Mouse (Mus musculus) embryonic facial prominence, embryonic 14.5 days (tissue): ENCODE results near the gene Fndc10. TPM values are rescaled to one million over a fixed set of nuclear protein-coding genes. Genes with fewer than 3 reads are reported as not detected.

Source experiments
- polyA plus RNA-seq: library from polyadenylated mRNA; unstranded; fragments of >200 nt; fragmentation: Nextera tagmentation; extraction: Ambion mirVana; gene quantifications from 2 replicates; pipeline ENCODE4 v1.2.1, GENCODE M21; 2014

Gene Fndc10
- polyA plus RNA-seq, 1 experiment from 2014 or later = 6.3 TPM

Other genes with a start within 250 kb of the Fndc10 start
- 0.54 and 1.3 TPM in 2 replicates for gene Tmem52, start 225.2 kb upstream of the Fndc10 start, polyA plus RNA-seq
- gene Gnb1, start 203.0 kb upstream of the Fndc10 start, polyA plus RNA-seq = 448 and 484 TPM in 2 replicates
- gene Nadk, start 132.0 kb upstream of the Fndc10 start, polyA plus RNA-seq = 89.2 and 94.5 TPM in 2 replicates
- 9.2 and 10.3 TPM in 2 replicates for gene Slc35e2, start 92.9 kb upstream of the Fndc10 start, polyA plus RNA-seq
- 47.1 and 50.8 TPM in 2 replicates for gene Cdk11b, start 69.5 kb upstream of the Fndc10 start, polyA plus RNA-seq
- gene Gm10563, start 48.9 kb upstream of the Fndc10 start, polyA plus RNA-seq = not detected in 2 replicates
- 29.4 and 31.2 TPM in 2 replicates for gene Mmp23, start 41.0 kb upstream of the Fndc10 start, polyA plus RNA-seq
- gene Mib2, start 25.1 kb upstream of the Fndc10 start, polyA plus RNA-seq = 24.8 and 27.3 TPM in 2 replicates
- 133 and 146 TPM in 2 replicates for gene Ssu72, start 10.5 kb downstream of the Fndc10 start, polyA plus RNA-seq
- gene Tmem240, start 40.5 kb downstream of the Fndc10 start, polyA plus RNA-seq = 0.87 and 0.92 TPM in 2 replicates
- 77.0 and 77.9 TPM in 2 replicates for gene Atad3a, start 66.8 kb downstream of the Fndc10 start, polyA plus RNA-seq
- 12.7 and 14.9 TPM in 2 replicates for gene Vwa1, start 80.4 kb downstream of the Fndc10 start, polyA plus RNA-seq
- gene Tmem88b, start 91.5 kb downstream of the Fndc10 start, polyA plus RNA-seq = 0.92 and 1.2 TPM in 2 replicates
- gene Ankrd65, start 96.1 kb downstream of the Fndc10 start, polyA plus RNA-seq = not detected in 2 replicates
- gene Mrpl20, start 108.5 kb downstream of the Fndc10 start, polyA plus RNA-seq = 199 and 219 TPM in 2 replicates
- 163 and 175 TPM in 2 replicates for gene Ccnl2, start 118.1 kb downstream of the Fndc10 start, polyA plus RNA-seq
- 126 and 129 TPM in 2 replicates for gene Aurkaip1, start 136.9 kb downstream of the Fndc10 start, polyA plus RNA-seq
- gene Mxra8, start 145.3 kb downstream of the Fndc10 start, polyA plus RNA-seq = 138 and 142 TPM in 2 replicates
- 9.7 and 12.0 TPM in 2 replicates for gene Dvl1, start 153.1 kb downstream of the Fndc10 start, polyA plus RNA-seq
- gene Tas1r3, start 169.0 kb downstream of the Fndc10 start, polyA plus RNA-seq = 0.36 and 0.38 TPM in 2 replicates
- gene Cptp, start 175.1 kb downstream of the Fndc10 start, polyA plus RNA-seq = 15.6 and 16.5 TPM in 2 replicates
- gene Ints11, start 175.2 kb downstream of the Fndc10 start, polyA plus RNA-seq = 53.5 and 68.4 TPM in 2 replicates
- 48.3 and 49.4 TPM in 2 replicates for gene Pusl1, start 197.4 kb downstream of the Fndc10 start, polyA plus RNA-seq
- 23.9 and 24.2 TPM in 2 replicates for gene Acap3, start 197.5 kb downstream of the Fndc10 start, polyA plus RNA-seq
- gene Ube2j2, start 249.5 kb downstream of the Fndc10 start, polyA plus RNA-seq = 107 and 113 TPM in 2 replicates